Mouse (Mus musculus) heart, embryonic 15.5 days (tissue): ENCODE data around the gene Wdr54. TPM values are rescaled to one million over a fixed set of nuclear protein-coding genes. Genes with fewer than 3 reads are reported as not detected.
A peak's percentile ranks its signal among the peaks of the same experiment; 100 is the strongest.

Experiments
- ATAC-seq: fragments of 200-750 bp; cut with Nextera tagmentation; replicated peaks from 2 replicates; pipeline ENCODE4 v1.8.0; 2017; ENCODE audit warnings: low read depth, moderate TSS enrichment; ENCODE audit not compliant: insufficient number of reproducible peaks, insufficient read depth, low FRiP score
- H3K27ac ChIP-seq: fragments of 300-500 bp; sonication (generic); 2 replicates; pipeline ENCODE4 v1.5.1; 2015; ENCODE audit warnings: mild to moderate bottlenecking, inconsistent platforms
- H3K27me3 ChIP-seq: fragments of 300-500 bp; sonication (generic); 2 replicates; pipeline ENCODE4 v1.6.1; 2015; ENCODE audit warnings: inconsistent platforms
- H3K36me3 ChIP-seq: fragments of 300-500 bp; sonication (generic); 2 replicates; pipeline ENCODE4 v1.6.1; 2015; ENCODE audit warnings: mild to moderate bottlenecking, inconsistent platforms
- H3K4me1 ChIP-seq: fragments of 300-500 bp; sonication (generic); replicated peaks from 2 replicates; pipeline ENCODE4 v1.6.1; 2015; ENCODE audit warnings: inconsistent platforms
- H3K4me2 ChIP-seq: fragments of 300-500 bp; sonication (generic); 2 replicates; pipeline ENCODE4 v1.6.1; 2015; ENCODE audit warnings: inconsistent platforms, mild to moderate bottlenecking, moderate library complexity
- H3K4me3 ChIP-seq: fragments of 300-500 bp; sonication (generic); 2 replicates; pipeline ENCODE4 v1.5.1; 2015; ENCODE audit warnings: mild to moderate bottlenecking, inconsistent platforms
- H3K9ac ChIP-seq: fragments of 300-500 bp; sonication (generic); 2 replicates; pipeline ENCODE4 v1.6.1; 2015; ENCODE audit warnings: mild to moderate bottlenecking, inconsistent platforms
- H3K9me3 ChIP-seq: fragments of 300-500 bp; sonication (generic); replicated peaks from 2 replicates; pipeline ENCODE4 v1.6.1; 2016; ENCODE audit warnings: inconsistent platforms
- WGBS: fragments of 180-500 bp; shearing (Covaris S2); methylation state at CpG from one replicate; pipeline ENCODE4 v1.1.7; 2015; ENCODE audit warnings: mixed read lengths; 5-methylcytosine and 5-hydroxymethylcytosine counted together
- polyA plus RNA-seq: library from polyadenylated mRNA; unstranded; fragments of >200 nt; fragmentation: Nextera tagmentation; extraction: Ambion mirVana; gene quantifications from 2 replicates; pipeline ENCODE4 v1.2.1, GENCODE M21; 2015

The Wdr54 gene
- polyA plus RNA-seq, 1 experiment from 2014 or later: 3.4 TPM

GRCm38 (mm10) chr6:83101688-83102556, 54.3 kb downstream of the Wdr54 start:
- Histone ChIP-seq H3K27me3 (peaks cover 11% of the 10 kb centered on the region), H3K4me3 (peak overlapping the region; percentile 84)

GRCm38 (mm10) chr6:83101316-83101687, 54.9 kb downstream of the Wdr54 start, which contains the start of the genes Ccdc142 and Gm42688:
Gene Ccdc142 (plus strand): TSS chr6:83101601.
Gene Gm42688 (plus strand): TSS chr6:83101617.
- Histone ChIP-seq H3K27me3 (peaks cover 11% of the 10 kb centered on the region), H3K9me3 (no peaks in the 10 kb centered on the region), H3K9ac (peak within 1 kb of the TSS; percentile 79), H3K4me2 (peak within 1 kb of the TSS; percentile 96), H3K36me3 (peaks cover 3% of the 10 kb centered on the region; the same call in 1 of the 2 replicates), H3K27ac (peak within 1 kb of the TSS; percentile 84), H3K4me3 (peak within 1 kb of the TSS; percentile 84), H3K4me1 (peaks cover 16% of the 10 kb centered on the region)
- ATAC-seq: peak; percentile 86
- under 1% methylated on average over 25 of the region's 25 CpGs for WGBS

More at GRCm38 (mm10) chr6:83101688-83102556, 54.3 kb downstream of the Wdr54 start:
- ATAC-seq: peak; percentile 75
- Histone ChIP-seq H3K4me2 (peak overlapping the region; percentile 96), H3K27ac (peak overlapping the region; percentile 84), H3K36me3 (peaks cover 7% of the 10 kb centered on the region; the same call in 1 of the 2 replicates), H3K9me3 (no peaks in the 10 kb centered on the region), H3K4me1 (peaks cover 16% of the 10 kb centered on the region), H3K9ac (peak overlapping the region; percentile 79)
- whole genome bisulfite sequencing: under 1% methylated on average over 74 of the region's 74 CpGs

Other genes starting within 250 kb of the Wdr54 start
- gene Sema4f, start 216.6 kb downstream of the Wdr54 start, polyA plus RNA-seq: 0.37 and 1.1 TPM in 2 replicates
- 0.57 and 1.0 TPM in 2 replicates for gene M1ap, start 209.5 kb downstream of the Wdr54 start, polyA plus RNA-seq
- gene Dok1, start 122.9 kb downstream of the Wdr54 start, polyA plus RNA-seq: 7.1 and 10.8 TPM in 2 replicates
- 7.5 and 11.9 TPM in 2 replicates for gene Loxl3, start 122.2 kb downstream of the Wdr54 start, polyA plus RNA-seq
- gene Aup1, start 101.9 kb downstream of the Wdr54 start, polyA plus RNA-seq: 110 and 136 TPM in 2 replicates
- gene Htra2, start 101.1 kb downstream of the Wdr54 start, polyA plus RNA-seq: 71.2 and 83.4 TPM in 2 replicates
- gene Dqx1, start 98.6 kb downstream of the Wdr54 start, polyA plus RNA-seq: 0.28 and 1.1 TPM in 2 replicates
- 0.37 and 1.5 TPM in 2 replicates for gene Tlx2, start 86.1 kb downstream of the Wdr54 start, polyA plus RNA-seq
- 13.8 and 18.6 TPM in 2 replicates for gene Pcgf1, start 78.5 kb downstream of the Wdr54 start, polyA plus RNA-seq
- 0.42 and 0.48 TPM in 2 replicates for gene Lbx2, start 70.0 kb downstream of the Wdr54 start, polyA plus RNA-seq
- gene Ccdc142, start 54.8 kb downstream of the Wdr54 start, polyA plus RNA-seq: 2.3 and 2.4 TPM in 2 replicates
- gene Gm42688, start 54.8 kb downstream of the Wdr54 start, polyA plus RNA-seq: 1.9 and 2.6 TPM in 2 replicates
- gene Mrpl53, start 47.4 kb downstream of the Wdr54 start, polyA plus RNA-seq: 136 and 164 TPM in 2 replicates
- 17.6 and 27.8 TPM in 2 replicates for gene Mogs, start 40.9 kb downstream of the Wdr54 start, polyA plus RNA-seq
- 81.9 and 99.5 TPM in 2 replicates for gene Wbp1, start 34.8 kb downstream of the Wdr54 start, polyA plus RNA-seq
- 7.4 and 9.2 TPM in 2 replicates for gene Ino80b, start 31.0 kb downstream of the Wdr54 start, polyA plus RNA-seq
- gene Rtkn, start 20.9 kb downstream of the Wdr54 start, polyA plus RNA-seq: 19.3 and 26.2 TPM in 2 replicates
- 0.91 and 1.6 TPM in 2 replicates for gene 1700003E16Rik, start within 50 bp of the Wdr54 start, polyA plus RNA-seq
- gene Dctn1, start 9.5 kb upstream of the Wdr54 start, polyA plus RNA-seq: 60.3 and 82.8 TPM in 2 replicates
- 0.22 and 0.28 TPM in 2 replicates for gene Slc4a5, start 63.4 kb upstream of the Wdr54 start, polyA plus RNA-seq
- gene Mthfd2, start 169.5 kb upstream of the Wdr54 start, polyA plus RNA-seq: 21.0 and 24.1 TPM in 2 replicates
- 28.1 and 38.4 TPM in 2 replicates for gene Mob1a, start 169.6 kb upstream of the Wdr54 start, polyA plus RNA-seq
- 220 and 294 TPM in 2 replicates for gene Bola3, start 192.8 kb upstream of the Wdr54 start, polyA plus RNA-seq